Mouse (Mus musculus): ENCODE measurements around the gene Rgs7. TPM values are rescaled to one million over a fixed set of nuclear protein-coding genes. Genes with fewer than 3 reads are reported as not detected.

The Rgs7 gene
- polyA plus RNA-seq, 1 experiment from 2014 or later = 4.9 TPM

GRCm38 (mm10) chr1:175240137-175240536, 252.2 kb downstream of the Rgs7 start:
- H3K9ac ChIP-seq (ENCODE audit: low read length) = no peak overlapping the region
- H3K4me1 ChIP-seq (ENCODE audit: control insufficient read depth, insufficient read depth, low read length) = no peaks in the 10 kb centered on the region
- DNase-seq (ENCODE audit: low spot score, missing footprints) (no peak), ATAC-seq (ENCODE audit: low FRiP score) (peak; percentile 19; the same call in 1 of the 2 replicates)
- H3K36me3 ChIP-seq (ENCODE audit: control insufficient read depth, insufficient read depth, low read length) = no peaks in the 10 kb centered on the region
- H3K9me3 ChIP-seq (ENCODE audit: control insufficient read depth, low read length) = no peaks in the 10 kb centered on the region
- H3K27ac ChIP-seq (ENCODE audit: low read depth, low read length) = no peak overlapping the region
- H3K27me3 ChIP-seq (ENCODE audit: control insufficient read depth, insufficient read depth, low read length) = no peaks in the 10 kb centered on the region
- H3K4me2 ChIP-seq = no peak overlapping the region
- 73% methylated on average over 2 of the region's 2 CpGs for WGBS
- no peak overlapping the region for H3K4me3 ChIP-seq (ENCODE audit: low read depth, low read length)

GRCm38 (mm10) chr1:175221593-175222500, 270.5 kb downstream of the Rgs7 start:
- no peak overlapping the region for H3K9ac ChIP-seq (ENCODE audit: low read length)
- no peak overlapping the region for H3K4me3 ChIP-seq (ENCODE audit: low read depth, low read length)
- H3K4me2 ChIP-seq = no peak overlapping the region
- DNase-seq (ENCODE audit: low spot score, missing footprints) = no peak
- no peaks in the 10 kb centered on the region for H3K9me3 ChIP-seq (ENCODE audit: control insufficient read depth, low read length)
- no peak for ATAC-seq (ENCODE audit: low FRiP score)
- H3K4me1 ChIP-seq (ENCODE audit: control insufficient read depth, insufficient read depth, low read length) = no peaks in the 10 kb centered on the region
- no peaks in the 10 kb centered on the region for H3K36me3 ChIP-seq (ENCODE audit: control insufficient read depth, insufficient read depth, low read length)
- 93% methylated on average over 3 of the region's 3 CpGs for whole genome bisulfite sequencing
- no peaks in the 10 kb centered on the region for H3K27me3 ChIP-seq (ENCODE audit: control insufficient read depth, insufficient read depth, low read length)
- H3K27ac ChIP-seq (ENCODE audit: low read depth, low read length) = no peak overlapping the region

GRCm38 (mm10) chr1:175219563-175219962, 272.7 kb downstream of the Rgs7 start:
- no peak overlapping the region for H3K9ac ChIP-seq (ENCODE audit: low read length)
- no peaks in the 10 kb centered on the region for H3K27me3 ChIP-seq (ENCODE audit: control insufficient read depth, insufficient read depth, low read length)
- no peaks in the 10 kb centered on the region for H3K4me1 ChIP-seq (ENCODE audit: control insufficient read depth, insufficient read depth, low read length)
- no peak overlapping the region for H3K27ac ChIP-seq (ENCODE audit: low read depth, low read length)
- H3K9me3 ChIP-seq (ENCODE audit: control insufficient read depth, low read length) = no peaks in the 10 kb centered on the region
- WGBS = 92% methylated on average over 2 of the region's 2 CpGs
- ATAC-seq (ENCODE audit: low FRiP score) (no peak), DNase-seq (ENCODE audit: low spot score, missing footprints) (no peak)
- H3K4me2 ChIP-seq = no peak overlapping the region
- no peak overlapping the region for H3K4me3 ChIP-seq (ENCODE audit: low read depth, low read length)
- H3K36me3 ChIP-seq (ENCODE audit: control insufficient read depth, insufficient read depth, low read length) = no peaks in the 10 kb centered on the region

GRCm38 (mm10) chr1:175207004-175207403, 285.3 kb downstream of the Rgs7 start:
- Histone ChIP-seq H3K36me3 (ENCODE audit: control insufficient read depth, insufficient read depth, low read length) (no peaks in the 10 kb centered on the region), H3K27ac (ENCODE audit: low read depth, low read length) (no peak overlapping the region), H3K9ac (ENCODE audit: low read length) (no peak overlapping the region), H3K4me2 (no peak overlapping the region), H3K27me3 (ENCODE audit: control insufficient read depth, insufficient read depth, low read length) (no peaks in the 10 kb centered on the region), H3K9me3 (ENCODE audit: control insufficient read depth, low read length) (no peaks in the 10 kb centered on the region), H3K4me1 (ENCODE audit: control insufficient read depth, insufficient read depth, low read length) (no peaks in the 10 kb centered on the region), H3K4me3 (ENCODE audit: low read depth, low read length) (no peak overlapping the region)
- DNase-seq (ENCODE audit: low spot score, missing footprints) (no peak), ATAC-seq (ENCODE audit: low FRiP score) (no peak)
- WGBS = 76% methylated on average over 2 of the region's 2 CpGs

- no peaks in the 10 kb centered on the region for H3K27me3 ChIP-seq (ENCODE audit: control insufficient read depth, insufficient read depth, low read length)
- H3K27ac ChIP-seq (ENCODE audit: low read depth, low read length) = no peak overlapping the region
- no peaks in the 10 kb centered on the region for H3K36me3 ChIP-seq (ENCODE audit: control insufficient read depth, insufficient read depth, low read length)
- H3K4me3 ChIP-seq (ENCODE audit: low read depth, low read length) = no peak overlapping the region
- DNase-seq (ENCODE audit: low spot score, missing footprints) = no peak
- H3K4me1 ChIP-seq (ENCODE audit: control insufficient read depth, insufficient read depth, low read length) = no peaks in the 10 kb centered on the region
- no peaks in the 10 kb centered on the region for H3K9me3 ChIP-seq (ENCODE audit: control insufficient read depth, low read length)
- WGBS = 85% methylated on average over 1 of the region's 1 CpGs
- H3K4me2 ChIP-seq = no peak overlapping the region
- ATAC-seq (ENCODE audit: low FRiP score) = no peak
- no peak overlapping the region for H3K9ac ChIP-seq (ENCODE audit: low read length)
Observed at GRCm38 (mm10) chr1:175205633-175206032, 286.7 kb downstream of the Rgs7 start.

- no peaks in the 10 kb centered on the region for H3K9me3 ChIP-seq (ENCODE audit: control insufficient read depth, low read length)
- ATAC-seq (ENCODE audit: low FRiP score) (no peak), DNase-seq (ENCODE audit: low spot score, missing footprints) (no peak)
- H3K4me2 ChIP-seq = no peak overlapping the region
- no peak overlapping the region for H3K4me3 ChIP-seq (ENCODE audit: low read depth, low read length)
- WGBS = 73% methylated on average over 1 of the region's 1 CpGs
- H3K4me1 ChIP-seq (ENCODE audit: control insufficient read depth, insufficient read depth, low read length) = no peaks in the 10 kb centered on the region
- H3K9ac ChIP-seq (ENCODE audit: low read length) = no peak overlapping the region
- H3K36me3 ChIP-seq (ENCODE audit: control insufficient read depth, insufficient read depth, low read length) = no peaks in the 10 kb centered on the region
- no peaks in the 10 kb centered on the region for H3K27me3 ChIP-seq (ENCODE audit: control insufficient read depth, insufficient read depth, low read length)
- no peak overlapping the region for H3K27ac ChIP-seq (ENCODE audit: low read depth, low read length)
Observed at GRCm38 (mm10) chr1:175203544-175203943, 288.8 kb downstream of the Rgs7 start.

GRCm38 (mm10) chr1:175202902-175203301, 289.4 kb downstream of the Rgs7 start:
- Histone ChIP-seq H3K4me2 (no peak overlapping the region), H3K4me1 (ENCODE audit: control insufficient read depth, insufficient read depth, low read length) (no peaks in the 10 kb centered on the region), H3K4me3 (ENCODE audit: low read depth, low read length) (no peak overlapping the region), H3K9me3 (ENCODE audit: control insufficient read depth, low read length) (no peaks in the 10 kb centered on the region), H3K27me3 (ENCODE audit: control insufficient read depth, insufficient read depth, low read length) (no peaks in the 10 kb centered on the region), H3K9ac (ENCODE audit: low read length) (no peak overlapping the region), H3K36me3 (ENCODE audit: control insufficient read depth, insufficient read depth, low read length) (no peaks in the 10 kb centered on the region), H3K27ac (ENCODE audit: low read depth, low read length) (no peak overlapping the region)
- WGBS = 79% methylated on average over 2 of the region's 2 CpGs
- DNase-seq (ENCODE audit: low spot score, missing footprints) = no peak
- no peak for ATAC-seq (ENCODE audit: low FRiP score)

- no peaks in the 10 kb centered on the region for H3K36me3 ChIP-seq (ENCODE audit: control insufficient read depth, insufficient read depth, low read length)
- WGBS = 91% methylated on average over 4 of the region's 4 CpGs
- no peaks in the 10 kb centered on the region for H3K4me1 ChIP-seq (ENCODE audit: control insufficient read depth, insufficient read depth, low read length)
- H3K9ac ChIP-seq (ENCODE audit: low read length) = no peak overlapping the region
- H3K4me2 ChIP-seq = no peak overlapping the region
- ATAC-seq (ENCODE audit: low FRiP score) = no peak
- H3K4me3 ChIP-seq (ENCODE audit: low read depth, low read length) = no peak overlapping the region
- DNase-seq (ENCODE audit: low spot score, missing footprints) = no peak
- H3K27me3 ChIP-seq (ENCODE audit: control insufficient read depth, insufficient read depth, low read length) = no peaks in the 10 kb centered on the region
- no peaks in the 10 kb centered on the region for H3K9me3 ChIP-seq (ENCODE audit: control insufficient read depth, low read length)
- no peak overlapping the region for H3K27ac ChIP-seq (ENCODE audit: low read depth, low read length)
Observed at GRCm38 (mm10) chr1:175198881-175199280, 293.4 kb downstream of the Rgs7 start.

- H3K27me3 ChIP-seq (ENCODE audit: control insufficient read depth, insufficient read depth, low read length) = no peaks in the 10 kb centered on the region
Observed at GRCm38 (mm10) chr1:175195806-175196205, 296.5 kb downstream of the Rgs7 start.

More at GRCm38 (mm10) chr1:175195806-175196205, 296.5 kb downstream of the Rgs7 start:
- DNase-seq (ENCODE audit: low spot score, missing footprints) (no peak), ATAC-seq (ENCODE audit: low FRiP score) (no peak)
- no peak overlapping the region for H3K27ac ChIP-seq (ENCODE audit: low read depth, low read length)
- WGBS = 85% methylated on average over 4 of the region's 4 CpGs
- H3K9me3 ChIP-seq (ENCODE audit: control insufficient read depth, low read length) = no peaks in the 10 kb centered on the region
- H3K4me2 ChIP-seq = no peak overlapping the region
- H3K36me3 ChIP-seq (ENCODE audit: control insufficient read depth, insufficient read depth, low read length) = no peaks in the 10 kb centered on the region
- H3K4me3 ChIP-seq (ENCODE audit: low read depth, low read length) = no peak overlapping the region
- H3K4me1 ChIP-seq (ENCODE audit: control insufficient read depth, insufficient read depth, low read length) = no peaks in the 10 kb centered on the region
- no peak overlapping the region for H3K9ac ChIP-seq (ENCODE audit: low read length)

Measured in midbrain, embryonic 11.5 days (tissue).